Mouse (Mus musculus) intestine, embryonic 15.5 days (tissue): ENCODE measurements around the gene Ddi1. TPM values are rescaled to one million over a fixed set of nuclear protein-coding genes. Genes with fewer than 3 reads are reported as not detected.
"Not testable (repeated sequence)": the region's sequence is repeated elsewhere in the genome, so short reads cannot be mapped to it uniquely, and the experiment has no call there.

Source experiments
- ATAC-seq: fragments of 200-750 bp; cut with Nextera tagmentation; 2 replicates; pipeline ENCODE4 v1.8.0; 2017; ENCODE audit warnings: moderate TSS enrichment, moderate library complexity
- H3K27ac ChIP-seq: fragments of 300-500 bp; sonication (generic); 2 replicates; pipeline ENCODE4 v1.5.1; 2015; ENCODE audit warnings: mild to moderate bottlenecking, inconsistent platforms
- H3K27me3 ChIP-seq: fragments of 300-500 bp; sonication (generic); replicated peaks from 2 replicates; pipeline ENCODE4 v1.6.1; 2015; ENCODE audit warnings: inconsistent platforms
- H3K36me3 ChIP-seq: fragments of 300-500 bp; sonication (generic); 2 replicates; pipeline ENCODE4 v1.6.1; 2015; ENCODE audit warnings: inconsistent platforms
- H3K4me1 ChIP-seq: fragments of 300-500 bp; sonication (generic); replicated peaks from 2 replicates; pipeline ENCODE4 v1.6.1; 2015; ENCODE audit warnings: inconsistent platforms
- H3K4me2 ChIP-seq: fragments of 300-500 bp; sonication (generic); replicated peaks from 2 replicates; pipeline ENCODE4 v1.6.1; 2015; ENCODE audit warnings: mild to moderate bottlenecking, inconsistent platforms
- H3K4me3 ChIP-seq: fragments of 300-500 bp; sonication (generic); replicated peaks from 2 replicates; pipeline ENCODE4 v1.5.1; 2015; ENCODE audit warnings: inconsistent platforms
- H3K9ac ChIP-seq: fragments of 300-500 bp; sonication (generic); 2 replicates; pipeline ENCODE4 v1.6.1; 2015; ENCODE audit warnings: inconsistent platforms
- H3K9me3 ChIP-seq: fragments of 300-500 bp; sonication (generic); 2 replicates; pipeline ENCODE4 v1.6.1; 2016; ENCODE audit warnings: inconsistent platforms
- WGBS: fragments of 180-500 bp; shearing (Covaris S2); methylation state at CpG from one replicate; pipeline ENCODE4 v1.1.7; 2015; 5-methylcytosine and 5-hydroxymethylcytosine counted together
- polyA plus RNA-seq: library from polyadenylated mRNA; unstranded; fragments of >200 nt; fragmentation: Nextera tagmentation; extraction: Ambion mirVana; gene quantifications from 2 replicates; pipeline ENCODE4 v1.2.1, GENCODE M21; 2015

The Ddi1 gene
- polyA plus RNA-seq, 1 experiment from 2014 or later: 0.04 TPM

- H3K9me3 ChIP-seq: no peaks in the 10 kb centered on the region
- no peak overlapping the region for H3K27ac ChIP-seq
- H3K36me3 ChIP-seq: no peaks in the 10 kb centered on the region
- no peaks in the 10 kb centered on the region for H3K27me3 ChIP-seq
- no peaks in the 10 kb centered on the region for H3K4me1 ChIP-seq
- 43% methylated on average over 1 of the region's 1 CpGs for WGBS
- ATAC-seq: no peak
- H3K4me3 ChIP-seq: no peak overlapping the region
- no peak overlapping the region for H3K9ac ChIP-seq
- H3K4me2 ChIP-seq: no peak overlapping the region
These were observed 19.3 kb downstream of the Ddi1 start for GRCm38 (mm10) chr9:6250320-6250719.

- not testable (repeated sequence) for ATAC-seq, H3K27me3 ChIP-seq, H3K4me1 ChIP-seq, H3K27ac ChIP-seq, H3K9me3 ChIP-seq, H3K36me3 ChIP-seq, H3K9ac ChIP-seq, H3K4me3 ChIP-seq, H3K4me2 ChIP-seq
- WGBS: 80% methylated on average over 1 of the region's 1 CpGs
These were observed 33.7 kb downstream of the Ddi1 start for GRCm38 (mm10) chr9:6235982-6236381.

GRCm38 (mm10) chr9:6217505-6217904 is 52.1 kb downstream of the Ddi1 start:
- WGBS: 44% methylated on average over 1 of the region's 1 CpGs

GRCm38 (mm10) chr9:6212862-6213261 is 56.8 kb downstream of the Ddi1 start:
- Histone ChIP-seq H3K4me1 (no peaks in the 10 kb centered on the region), H3K36me3 (no peaks in the 10 kb centered on the region), H3K9ac (no peak overlapping the region), H3K9me3 (no peaks in the 10 kb centered on the region), H3K4me3 (no peak overlapping the region), H3K27ac (no peak overlapping the region), H3K4me2 (no peak overlapping the region), H3K27me3 (no peaks in the 10 kb centered on the region)
- WGBS: 56% methylated on average over 5 of the region's 5 CpGs
- no peak for ATAC-seq

More at GRCm38 (mm10) chr9:6217505-6217904, 52.1 kb downstream of the Ddi1 start:
- Histone ChIP-seq H3K4me1 (no peaks in the 10 kb centered on the region), H3K9me3 (no peaks in the 10 kb centered on the region), H3K9ac (no peak overlapping the region), H3K27ac (no peak overlapping the region), H3K4me3 (no peak overlapping the region), H3K36me3 (no peaks in the 10 kb centered on the region), H3K4me2 (no peak overlapping the region), H3K27me3 (no peaks in the 10 kb centered on the region)
- no peak for ATAC-seq

Other genes starting within 250 kb of the Ddi1 start
- gene Pdgfd, start 101.3 kb downstream of the Ddi1 start, polyA plus RNA-seq: 7.1 and 8.0 TPM in 2 replicates